Mouse (Mus musculus): Measurements from ENCODE around the gene Blvra. TPM values are rescaled to one million over a fixed set of nuclear protein-coding genes. Genes with fewer than 3 reads are reported as not detected.
"Not testable (repeated sequence)": the region's sequence is repeated elsewhere in the genome, so short reads cannot be mapped to it uniquely, and the experiment has no call there.

Blvra gene
- 10 to 100 TPM; 38.7 to 39.9 TPM for total RNA-seq (2021)
- long read RNA-seq, experiment 1, transcript Blvra-201 (8 exons, 1,160 nt): major isoform, 38 of 73 reads
- long read RNA-seq, experiment 1, partial matches to known transcripts: 9 of 73 reads
- long read RNA-seq, experiment 1, other reads (novel, unspliced or antisense): 26 of 73 reads
- long read RNA-seq, experiment 2, transcript Blvra-201 (8 exons, 1,160 nt): major isoform, 27 of 46 reads
- long read RNA-seq, experiment 2, partial matches to known transcripts: 2 of 46 reads
- long read RNA-seq, experiment 2, other reads (novel, unspliced or antisense): 17 of 46 reads

GRCm38 (mm10) chr2:127070435-127070841, at the start of gene Blvra:
Blvra (plus strand) TSS chr2:127070665.
- DNase-seq: peak; percentile 92

GRCm38 (mm10) chr2:127035006-127035605, 35.4 kb upstream of the Blvra start:
- DNase-seq: no peak

- DNase-seq: peak; percentile 71
Measured at GRCm38 (mm10) chr2:127037299-127037698, 33.2 kb upstream of the Blvra start.

GRCm38 (mm10) chr2:127061471-127061870, 9.0 kb upstream of the Blvra start:
- no peak for DNase-seq

GRCm38 (mm10) chr2:127068806-127069205, 1.7 kb upstream of the Blvra start:
- DNase-seq: no peak

GRCm38 (mm10) chr2:127069781-127070434, 557 bp upstream of the Blvra start:
- peak; percentile 10 for DNase-seq

- DNase-seq: no peak
Measured at GRCm38 (mm10) chr2:127070879-127071278, 414 bp downstream of the Blvra start.

GRCm38 (mm10) chr2:127074116-127074515, 3.7 kb downstream of the Blvra start:
- DNase-seq: no peak

GRCm38 (mm10) chr2:127077611-127078010, 7.1 kb downstream of the Blvra start:
- DNase-seq: no peak

- not testable (repeated sequence) for DNase-seq
Measured at GRCm38 (mm10) chr2:127079066-127079465, 8.6 kb downstream of the Blvra start.

- DNase-seq: no peak
Measured at GRCm38 (mm10) chr2:127079881-127080590, 9.6 kb downstream of the Blvra start.

GRCm38 (mm10) chr2:127080591-127081218, 10.2 kb downstream of the Blvra start:
- no peak for DNase-seq

GRCm38 (mm10) chr2:127086235-127086634, 15.8 kb downstream of the Blvra start:
- DNase-seq: no peak

- not testable (repeated sequence) for DNase-seq
Measured at GRCm38 (mm10) chr2:127090151-127090550, 19.7 kb downstream of the Blvra start.

- DNase-seq: no peak
Measured at GRCm38 (mm10) chr2:127092000-127092399, 21.5 kb downstream of the Blvra start.

GRCm38 (mm10) chr2:127108986-127109385, 38.5 kb downstream of the Blvra start:
- no peak for DNase-seq

- DNase-seq: peak; percentile 24
Measured at GRCm38 (mm10) chr2:127121591-127122235, 51.2 kb downstream of the Blvra start.

GRCm38 (mm10) chr2:127128926-127129325, 58.5 kb downstream of the Blvra start:
- no peak for DNase-seq

GRCm38 (mm10) chr2:127131353-127131752, 60.9 kb downstream of the Blvra start:
- no peak for DNase-seq

GRCm38 (mm10) chr2:127133621-127134461, 63.4 kb downstream of the Blvra start, which contains the start of gene Ncaph:
Ncaph (minus strand) TSS chr2:127133954.
- peak; percentile 98 for DNase-seq

- not testable (repeated sequence) for DNase-seq
Measured at GRCm38 (mm10) chr2:127135255-127135654, 64.8 kb downstream of the Blvra start.

All from adrenal gland, postnatal 10 days (tissue).